Mouse (Mus musculus) liver, embryonic 14.5 days (tissue): Measurements from ENCODE around the gene Mtx3. TPM values are rescaled to one million over a fixed set of nuclear protein-coding genes. Genes with fewer than 3 reads are reported as not detected.
A peak's percentile ranks its signal among the peaks of the same experiment; 100 is the strongest.

Source experiments
- ATAC-seq: fragments of 200-750 bp; cut with Nextera tagmentation; 2 replicates; pipeline ENCODE4 v1.8.0; 2017; ENCODE audit warnings: moderate number of reproducible peaks, mild to moderate bottlenecking, moderate library complexity; ENCODE audit not compliant: insufficient read depth
- DNase-seq, 3 experiments: peaks; one replicate each; pipeline ENCODE4 v3.0.0-alpha.2; 2012 to 2013; ENCODE audit warnings: low read depth in 3 of 3, low spot score in 3 of 3
- H3K27ac ChIP-seq: fragments of 300-500 bp; sonication (generic); 2 replicates; pipeline ENCODE4 v1.5.1; 2014; ENCODE audit warnings: moderate library complexity, mild to moderate bottlenecking, control low read depth, inconsistent platforms
- H3K27me3 ChIP-seq: fragments of 300-500 bp; sonication (generic); 2 replicates; pipeline ENCODE4 v1.6.1; 2014; ENCODE audit warnings: mild to moderate bottlenecking, low read length, moderate library complexity; ENCODE audit not compliant: control insufficient read depth, insufficient read depth
- H3K36me3 ChIP-seq: fragments of 300-500 bp; sonication (generic); replicated peaks from 2 replicates; pipeline ENCODE4 v1.6.1; 2014; ENCODE audit warnings: low read depth; ENCODE audit not compliant: control insufficient read depth, insufficient read depth
- H3K4me1 ChIP-seq, 2 experiments: fragments of 200-500 bp in 1 of 2; fragments of 300-500 bp in 1 of 2; sonication (generic) in 1 of 2; replicated peaks; 2 replicates each; pipeline ENCODE4 v1.6.1; 2012 to 2014; ENCODE audit warnings: antibody characterized with exemption in 1 of 2, inconsistent platforms in 1 of 2, low read length in 1 of 2; ENCODE audit not compliant: control insufficient read depth in 2 of 2, insufficient read depth in 2 of 2
- H3K4me2 ChIP-seq: fragments of 300-500 bp; sonication (generic); 2 replicates; pipeline ENCODE4 v1.6.1; 2014; ENCODE audit warnings: low read depth, mild to moderate bottlenecking, control low read depth, moderate library complexity
- H3K4me3 ChIP-seq, 2 experiments: fragments of 200-500 bp in 1 of 2; fragments of 300-500 bp in 1 of 2; sonication (generic) in 1 of 2; 2 replicates each; pipeline ENCODE4 v1.5.1; 2012 to 2014; ENCODE audit warnings: low read depth in 2 of 2, low read length in 2 of 2, mild to moderate bottlenecking in 2 of 2, control low read depth in 1 of 2, inconsistent platforms in 1 of 2, moderate library complexity in 1 of 2; ENCODE audit not compliant: insufficient read depth in 1 of 2
- H3K9ac ChIP-seq: fragments of 300-500 bp; sonication (generic); replicated peaks from 2 replicates; pipeline ENCODE4 v1.6.1; 2014; ENCODE audit warnings: mild to moderate bottlenecking, control low read depth, moderate library complexity
- H3K9me3 ChIP-seq: fragments of 300-500 bp; sonication (generic); 2 replicates; pipeline ENCODE4 v1.6.1; 2016; ENCODE audit warnings: low read length, mixed read lengths; ENCODE audit not compliant: control insufficient read depth
- CTCF ChIP-seq: IDR thresholded peaks from 2 replicates; pipeline ENCODE4 v1.5.1; 2016; ENCODE audit warnings: antibody characterized with exemption, low read depth, control low read depth
- EP300 ChIP-seq: IDR thresholded peaks from 2 replicates; pipeline ENCODE4 v1.6.1; 2016; ENCODE audit warnings: antibody characterized with exemption, low read depth
- WGBS: fragments of 180-500 bp; shearing (Covaris S2); extraction: QIAGEN DNeasy Blood & Tissue Kit; methylation state at CpG from one replicate; pipeline ENCODE4 v1.1.7; 2014; ENCODE audit not compliant: insufficient replicate concordance; 5-methylcytosine and 5-hydroxymethylcytosine counted together
- polyA plus RNA-seq, 2 experiments: library from polyadenylated mRNA; depleted of rRNA in 1 of 2; stranded (reverse) in 1 of 2; unstranded in 1 of 2; fragments of >200 nt; fragmentation: Nextera tagmentation in 1 of 2; extraction: Ambion mirVana in 1 of 2; gene quantifications; 2 replicates each; pipeline versions ENCODE4 v1.2.1 to v1.2.3; 2012 to 2014

Gene Mtx3
- polyA plus RNA-seq, 2 experiments: 0.76 to 3.4 TPM

DNA sequence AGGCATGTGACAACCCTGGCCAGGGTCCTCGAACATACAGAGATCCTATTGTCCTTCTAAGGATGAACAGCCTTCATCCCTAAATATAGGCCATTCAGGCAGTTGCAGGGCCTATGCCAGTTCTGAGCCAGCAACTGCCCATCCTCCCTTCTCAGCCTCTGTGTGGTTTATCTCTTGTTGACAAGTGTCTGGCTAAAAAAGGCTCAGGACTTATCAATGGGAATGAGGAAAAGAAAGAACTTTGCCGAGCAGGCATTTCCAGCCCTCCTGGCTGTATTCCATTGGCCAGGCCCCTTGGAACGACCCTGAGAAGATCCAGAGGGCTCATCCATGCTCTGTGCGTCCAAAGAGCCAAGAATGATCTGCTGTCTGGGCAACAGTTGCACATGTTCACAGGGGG lies 58.7 kb downstream of the Mtx3 start:
- H3K4me1 ChIP-seq: no peaks in the 10 kb centered on the region
- no peak overlapping the region for H3K4me3 ChIP-seq
- no peaks in the 10 kb centered on the region for H3K9me3 ChIP-seq
- DNase-seq: no peak
- no peaks in the 10 kb centered on the region for H3K36me3 ChIP-seq
- H3K27me3 ChIP-seq: no peaks in the 10 kb centered on the region
- H3K27ac ChIP-seq: no peak overlapping the region
- H3K4me2 ChIP-seq: no peak overlapping the region
- 29% methylated on average over 4 of the region's 4 CpGs for WGBS
- TF ChIP-seq EP300: no peak
- no peak for TF ChIP-seq CTCF
- ATAC-seq: 0 out of 2 replicates have a peak, but pooled peaks have one; percentile 8
- no peak overlapping the region for H3K9ac ChIP-seq

DNA sequence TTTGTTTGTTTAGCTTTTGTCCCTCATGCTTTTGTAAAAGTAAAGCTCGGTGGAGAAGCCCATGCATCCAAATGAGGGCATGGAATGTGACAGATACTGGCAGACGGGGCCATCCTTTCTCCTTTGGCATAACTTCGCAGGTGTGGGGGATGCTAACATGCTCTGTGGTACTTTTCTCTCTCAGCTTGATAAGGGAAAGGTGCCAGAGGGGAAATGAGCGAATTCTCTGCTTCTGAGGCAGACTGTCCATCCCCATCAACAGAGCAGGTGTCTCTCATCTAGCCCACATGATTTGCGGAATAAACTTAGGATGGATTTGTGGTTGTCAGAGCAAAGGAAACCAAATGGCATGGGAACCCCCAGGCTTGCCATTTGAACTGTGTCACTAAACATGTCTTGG lies 61.4 kb downstream of the Mtx3 start:
- ATAC-seq: no peak
- TF ChIP-seq EP300 (no peak), CTCF (no peak)
- 57% methylated on average over 5 of the region's 5 CpGs for WGBS

DNA sequence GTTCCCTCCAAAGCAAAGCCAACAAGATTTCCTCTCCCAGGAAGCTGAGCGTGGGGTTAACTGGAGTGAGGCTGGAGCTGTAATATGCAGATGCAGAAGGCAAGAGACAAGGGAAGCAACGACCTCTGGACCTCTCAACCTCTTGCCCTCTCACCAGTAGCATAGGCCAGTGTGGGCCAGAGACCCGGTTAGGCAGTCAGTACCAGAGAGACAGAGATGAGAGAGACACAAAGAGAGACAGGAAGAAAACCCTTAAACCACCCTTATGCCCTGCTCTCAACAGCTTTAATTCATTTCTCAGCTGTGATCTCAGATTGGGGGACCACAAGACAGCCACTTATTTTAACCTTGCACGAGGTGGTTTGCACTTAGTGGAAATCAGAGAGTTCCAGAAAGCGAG lies 62.8 kb downstream of the Mtx3 start:
- no peaks in the 10 kb centered on the region for H3K36me3 ChIP-seq
- no peaks in the 10 kb centered on the region for H3K27me3 ChIP-seq
- H3K9me3 ChIP-seq: no peaks in the 10 kb centered on the region
- H3K4me3 ChIP-seq: no peak overlapping the region
- TF ChIP-seq CTCF: no peak
- no peak for TF ChIP-seq EP300
- DNase-seq (no peak), ATAC-seq (no peak)
- no peak overlapping the region for H3K9ac ChIP-seq
- H3K4me2 ChIP-seq: no peak overlapping the region
- no peak overlapping the region for H3K27ac ChIP-seq
- no peaks in the 10 kb centered on the region for H3K4me1 ChIP-seq
- WGBS: 29% methylated on average over 5 of the region's 5 CpGs

More for the DNA sequence above, 61.4 kb downstream of the Mtx3 start:
- H3K27me3 ChIP-seq: no peaks in the 10 kb centered on the region
- no peak overlapping the region for H3K27ac ChIP-seq
- H3K4me3 ChIP-seq: no peak overlapping the region
- no peaks in the 10 kb centered on the region for H3K9me3 ChIP-seq
- DNase-seq: no peak
- no peaks in the 10 kb centered on the region for H3K4me1 ChIP-seq
- H3K36me3 ChIP-seq: no peaks in the 10 kb centered on the region
- no peak overlapping the region for H3K4me2 ChIP-seq
- H3K9ac ChIP-seq: no peak overlapping the region

Other genes with a start within 250 kb of the Mtx3 start
- 15.2 and 17.9 TPM in 2 replicates for gene Serinc5, start 233.7 kb upstream of the Mtx3 start, polyA plus RNA-seq (2012; rRNA removed)
- gene Serinc5, start 233.7 kb upstream of the Mtx3 start, polyA plus RNA-seq (2014; fragmentation: Nextera tagmentation; extraction: Ambion mirVana): 14.2 and 16.8 TPM in 2 replicates
- 0.11 and 0.12 TPM in 2 replicates for gene Thbs4, start 49.9 kb upstream of the Mtx3 start, polyA plus RNA-seq (2012; rRNA removed)
- 0.03 and 0.06 TPM in 2 replicates for gene Thbs4, start 49.9 kb upstream of the Mtx3 start, polyA plus RNA-seq (2014; fragmentation: Nextera tagmentation; extraction: Ambion mirVana)